Mouse (Mus musculus) mouse trophoblast stem cell (cell line): ENCODE results near the gene Scfd2.

ENCODE experiments used
- in situ Hi-C, 2 experiments: fragments of 300-500 bp; cut with MseI, MboI; formaldehyde crosslinking; loops; 2 replicates in 1 of 2; 3 replicates in 1 of 2; pipeline ENCODE4 v1.15.1; 2025

The Scfd2 gene

DNA sequence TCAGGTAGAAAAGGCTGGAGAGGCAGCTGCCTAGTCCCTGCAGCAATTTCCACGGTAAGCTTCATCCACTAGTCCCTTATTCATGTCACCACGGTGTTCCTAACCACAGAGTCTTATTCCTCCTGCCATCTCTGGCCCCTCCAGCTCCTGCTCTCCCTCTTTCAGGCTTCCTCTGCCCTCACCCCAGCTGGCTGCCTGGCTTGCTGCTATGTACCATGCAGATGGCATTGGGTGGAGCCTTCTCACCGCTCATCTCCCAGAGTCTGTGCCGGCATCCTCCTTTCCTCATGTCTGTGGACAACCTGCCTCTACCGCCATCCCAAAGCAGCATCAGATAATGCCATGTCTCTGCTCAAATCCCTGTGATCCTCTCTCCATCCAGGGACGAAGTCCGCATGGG, 218.0 kb downstream of the Scfd2 start:
- in situ Hi-C loops, result loop anchor here in 1 of 2 experiments (25.0 kb wide), 1 partner anchor 824 kb away; no protein-coding TSS in a partner anchor

DNA sequence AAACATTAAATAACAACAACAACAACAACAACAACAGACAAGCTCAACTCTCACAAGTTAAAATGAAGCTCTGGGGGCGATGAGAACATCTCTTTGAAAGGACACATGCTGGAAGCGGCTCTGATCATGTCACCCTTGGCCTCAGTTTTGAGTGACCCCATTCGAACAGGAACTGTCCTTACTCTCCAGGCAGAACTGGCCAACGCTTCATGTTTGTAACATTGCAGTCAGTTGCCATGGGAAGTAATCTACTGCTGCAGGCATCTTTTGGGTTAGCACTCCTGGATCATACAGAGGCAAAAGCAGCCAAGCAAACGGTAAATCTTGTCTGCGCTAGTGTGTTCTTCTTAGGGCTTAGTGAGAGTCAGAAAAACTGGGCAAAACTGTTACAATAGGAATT, 219.7 kb downstream of the Scfd2 start:
- in situ Hi-C loops, result loop anchor here in 1 of 2 experiments (25.0 kb wide), 1 partner anchor 825 kb away; no protein-coding TSS in a partner anchor

DNA sequence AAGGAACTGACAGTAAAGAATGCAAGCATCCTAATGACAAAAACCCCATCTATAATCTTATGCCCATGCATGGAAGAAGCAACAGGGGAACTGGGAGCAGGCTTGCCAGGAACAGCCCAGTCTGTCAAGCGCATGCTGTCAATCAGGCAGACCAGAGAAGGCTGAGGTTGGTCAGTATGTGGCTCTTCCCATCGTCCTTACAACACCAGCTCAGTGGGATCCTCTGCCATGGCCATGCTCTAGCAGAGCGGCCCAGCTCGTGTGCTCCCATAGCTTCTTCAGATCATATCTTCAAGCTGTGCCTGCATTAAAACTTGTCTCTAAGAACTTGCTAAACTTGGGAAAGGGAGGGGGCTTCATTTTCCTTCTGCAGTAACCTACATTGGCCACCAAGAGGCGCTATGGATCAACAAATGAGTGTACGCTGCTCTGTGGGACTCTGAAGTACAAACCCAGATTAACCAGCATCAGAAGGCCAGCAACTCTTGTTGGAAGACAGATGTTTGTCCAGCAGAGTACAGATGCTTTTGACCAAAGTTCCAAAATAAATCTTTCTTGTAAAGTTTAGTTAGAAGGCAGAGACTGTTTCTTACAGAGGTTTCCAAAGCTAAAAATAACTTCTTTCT, 220.2 kb downstream of the Scfd2 start:
- in situ Hi-C loops, result loop anchor here in 1 of 2 experiments (25.0 kb wide), 1 partner anchor 826 kb away; no protein-coding TSS in a partner anchor

DNA sequence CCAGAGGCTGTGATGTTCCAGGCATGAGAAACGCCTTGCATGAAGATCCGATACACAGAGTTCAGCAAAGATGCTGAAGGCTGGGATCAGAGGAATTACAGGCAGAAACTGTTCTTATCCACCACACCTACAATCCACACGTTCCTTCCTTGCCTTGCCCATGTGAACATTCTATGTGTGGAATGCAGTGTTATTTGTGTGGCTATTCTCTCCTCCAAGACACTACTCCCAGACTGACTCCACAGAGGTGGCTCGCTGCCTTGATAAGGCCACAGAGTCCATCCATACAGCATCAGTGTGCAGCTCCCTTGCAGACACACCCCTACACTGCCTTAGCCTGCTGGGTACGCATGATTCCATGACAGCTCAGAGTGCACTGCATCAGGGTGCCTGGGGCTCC, 221.5 kb downstream of the Scfd2 start:
- in situ Hi-C loops, result loop anchor here in 1 of 2 experiments (25.0 kb wide), 1 partner anchor 827 kb away; no protein-coding TSS in a partner anchor

DNA sequence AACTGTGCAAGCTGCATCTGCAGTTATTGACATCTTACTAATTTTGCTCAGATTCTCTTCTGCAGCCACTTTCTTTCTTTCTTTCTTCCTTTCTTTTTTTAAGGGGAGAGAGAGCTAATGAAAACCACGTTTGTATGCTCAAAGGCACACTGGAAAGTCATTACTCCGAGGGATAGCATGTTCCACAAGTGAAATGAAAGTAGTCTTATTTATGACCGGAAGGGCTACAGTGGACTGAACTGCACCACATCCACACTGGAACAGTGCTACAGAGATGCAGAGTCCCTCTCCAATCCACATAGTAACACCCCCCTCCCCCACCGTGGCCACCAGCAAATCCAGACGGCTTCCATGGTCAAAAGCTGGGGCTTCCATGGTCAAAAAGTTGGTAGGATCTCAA, 224.3 kb downstream of the Scfd2 start:
- in situ Hi-C loops, result loop anchor here in 1 of 2 experiments (25.0 kb wide), 1 partner anchor 830 kb away; no protein-coding TSS in a partner anchor

DNA sequence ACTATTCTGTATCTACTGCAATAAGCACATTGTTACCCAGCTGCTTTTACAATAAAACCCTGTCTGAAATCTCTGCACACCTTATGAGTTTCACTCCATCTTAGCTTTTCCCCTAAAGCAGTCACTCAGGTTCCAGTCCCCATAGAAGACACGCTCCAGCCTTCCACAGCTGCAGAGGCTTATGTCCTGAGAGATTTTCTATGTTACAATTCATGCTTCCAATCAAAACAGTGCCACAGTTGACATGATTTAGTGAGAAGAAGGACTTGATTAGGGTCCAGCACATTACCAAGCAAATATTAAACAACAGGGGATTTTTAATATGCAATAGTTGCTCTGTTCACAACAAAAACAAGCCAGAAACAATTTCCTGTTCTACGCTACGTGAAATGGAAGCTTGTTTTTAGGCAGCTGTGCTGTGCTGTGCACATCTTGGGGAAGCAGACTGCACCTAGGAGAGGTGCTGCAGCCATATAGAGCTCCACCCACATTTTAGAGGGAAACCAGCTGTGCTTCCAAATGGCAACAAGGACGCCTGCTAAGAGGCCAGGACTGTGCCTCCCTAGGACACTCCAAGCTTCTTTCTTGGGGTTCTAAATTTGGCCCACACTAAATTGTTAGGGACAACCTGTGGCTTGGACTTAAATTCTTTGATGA, 225.9 kb downstream of the Scfd2 start:
- in situ Hi-C loops, result loop anchor here in 1 of 2 experiments (25.0 kb wide), 1 partner anchor 832 kb away; no protein-coding TSS in a partner anchor

DNA sequence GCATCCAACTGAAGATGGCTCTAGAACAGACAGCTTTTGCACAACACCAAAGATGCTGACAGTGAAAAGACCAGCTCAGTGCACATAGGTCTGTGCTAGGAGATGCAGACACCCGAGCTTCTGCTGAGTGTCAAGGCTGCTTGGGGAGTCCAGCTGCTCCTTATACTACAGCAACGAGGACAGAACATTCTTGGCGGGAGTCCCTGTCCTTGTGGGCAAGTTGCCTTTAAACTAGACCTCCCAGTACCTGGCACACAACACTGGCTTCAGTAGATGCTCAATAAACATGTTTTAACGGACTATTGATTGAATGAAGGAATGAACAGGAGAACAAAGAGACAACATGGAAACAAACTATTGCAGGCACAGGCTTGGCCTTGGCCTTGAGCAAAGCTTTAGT, 226.8 kb downstream of the Scfd2 start:
- in situ Hi-C loops, result loop anchor here in 1 of 2 experiments (25.0 kb wide), 1 partner anchor 833 kb away; no protein-coding TSS in a partner anchor

DNA sequence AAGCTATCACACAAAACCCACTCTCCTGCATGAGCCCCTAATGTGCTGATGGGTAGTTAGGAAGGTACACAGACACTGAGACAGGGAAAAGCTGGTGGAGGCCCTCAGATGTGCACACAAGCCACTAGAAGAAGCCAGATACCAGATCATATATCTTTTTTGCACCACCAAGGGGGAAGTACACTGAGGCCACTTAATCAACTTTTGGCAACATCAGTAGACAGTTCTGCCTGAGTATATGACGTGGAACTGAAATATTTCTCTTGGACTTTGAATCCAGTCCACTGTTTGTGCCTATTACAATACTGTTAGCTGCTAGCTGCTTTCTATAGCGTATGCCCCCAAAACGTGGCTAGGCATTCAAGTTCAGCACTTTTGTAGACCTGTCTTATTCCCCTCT, 229.2 kb downstream of the Scfd2 start:
- in situ Hi-C loops, result loop anchor here in 1 of 2 experiments (25.0 kb wide), 1 partner anchor 835 kb away; no protein-coding TSS in a partner anchor

DNA sequence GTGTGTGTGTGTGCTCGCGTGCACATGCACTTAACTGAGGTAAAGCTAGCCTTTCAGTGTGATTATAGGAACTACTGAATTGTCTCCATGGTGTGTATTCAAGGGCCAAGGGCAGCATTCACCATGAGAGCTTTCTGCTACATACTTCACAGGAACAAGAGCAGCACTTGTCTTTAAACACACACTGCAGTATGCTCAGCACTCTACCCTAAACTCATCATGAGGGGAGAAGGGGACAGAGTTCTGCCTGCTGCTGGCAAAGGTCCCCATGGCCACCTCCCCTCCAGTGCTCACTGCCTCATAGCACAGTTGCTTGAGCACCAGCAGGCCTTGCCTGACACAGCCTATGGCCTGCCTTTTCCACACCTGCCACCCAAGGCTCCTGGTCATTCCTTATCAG, 230.1 kb downstream of the Scfd2 start:
- in situ Hi-C loops, result loop anchor here in 1 of 2 experiments (25.0 kb wide), 1 partner anchor 836 kb away; no protein-coding TSS in a partner anchor

DNA sequence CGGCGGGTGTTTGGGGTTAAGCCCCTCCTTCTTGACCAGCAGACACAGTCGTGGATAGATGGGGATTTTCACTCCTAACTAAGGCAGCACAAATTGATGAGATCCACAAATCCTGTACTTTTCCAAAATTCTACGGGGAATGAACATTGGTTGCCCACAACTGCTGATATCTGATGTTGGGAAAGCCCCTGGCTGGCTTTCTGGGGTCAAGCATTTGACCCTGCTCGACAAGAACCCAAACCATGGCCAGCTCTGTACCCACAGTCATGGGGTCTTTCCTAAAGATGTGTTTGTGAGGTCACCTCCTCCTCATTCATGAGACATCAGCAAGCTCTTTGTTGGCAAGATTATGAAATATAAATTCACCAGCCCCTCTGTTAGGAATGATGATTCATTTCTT, 230.6 kb downstream of the Scfd2 start:
- in situ Hi-C loops, result loop anchor here in 1 of 2 experiments (25.0 kb wide), 1 partner anchor 836 kb away; no protein-coding TSS in a partner anchor

DNA sequence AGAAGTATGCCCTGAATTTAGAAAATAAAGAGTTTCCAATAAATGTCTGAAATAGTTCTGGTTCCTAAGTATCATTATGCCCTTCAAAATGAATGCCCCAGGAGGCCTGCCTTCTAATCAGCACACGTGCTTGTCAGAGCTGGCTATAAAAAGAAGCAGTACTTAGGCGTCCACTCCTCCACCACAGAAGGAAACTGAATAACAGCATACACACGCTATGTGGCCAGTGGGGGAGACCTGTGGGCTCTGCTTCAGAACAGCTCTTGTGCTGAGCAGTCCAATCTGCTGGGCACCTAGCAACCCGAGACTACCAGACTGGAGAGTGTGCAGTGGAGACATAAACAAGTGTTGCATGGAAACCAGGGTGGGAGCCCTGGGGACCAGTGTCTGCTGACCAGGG, 231.4 kb downstream of the Scfd2 start:
- in situ Hi-C loops, result loop anchor here in 1 of 2 experiments (25.0 kb wide), 1 partner anchor 837 kb away; no protein-coding TSS in a partner anchor

DNA sequence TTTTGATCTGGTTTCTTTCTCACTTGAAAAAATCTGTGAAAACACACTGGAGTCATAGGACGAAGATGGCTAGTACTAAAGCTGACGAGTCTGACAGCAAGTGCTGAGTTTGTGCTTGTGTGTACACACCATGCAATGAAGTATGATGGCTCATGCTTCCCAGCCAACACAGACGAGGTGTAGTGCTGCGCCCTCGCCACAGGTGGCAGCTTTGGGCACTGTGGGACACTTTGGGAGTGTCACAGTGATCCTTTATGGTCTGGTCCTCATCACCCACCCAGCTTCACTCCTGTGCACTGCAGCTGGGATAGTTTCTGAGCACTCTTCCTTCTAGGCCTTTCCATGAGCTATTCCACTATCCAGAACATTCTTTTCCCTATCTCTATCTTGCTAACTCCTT, 234.4 kb downstream of the Scfd2 start:
- in situ Hi-C loops, result loop anchor here in 1 of 2 experiments (25.0 kb wide), 1 partner anchor 610 kb away; no protein-coding TSS in a partner anchor

DNA sequence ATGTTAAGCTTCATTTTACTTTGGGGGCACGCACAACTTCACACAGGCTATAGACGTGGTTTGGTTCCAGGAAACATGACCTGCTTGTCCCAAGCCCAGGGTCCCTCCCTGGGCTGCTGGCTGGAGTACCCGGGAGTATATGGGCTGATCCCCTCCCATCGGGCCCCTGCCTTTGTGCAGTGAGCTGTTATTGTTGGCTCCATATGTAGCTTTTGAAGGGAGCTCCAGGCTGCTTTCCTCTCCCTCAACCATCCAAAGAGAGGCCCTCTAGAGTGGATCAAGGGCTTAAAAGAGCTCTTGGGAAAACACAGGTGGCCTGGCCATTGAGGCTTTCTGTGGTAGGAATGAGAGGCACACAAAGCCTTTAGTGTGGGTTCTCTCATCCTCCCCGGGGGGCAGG, 235.5 kb downstream of the Scfd2 start:
- in situ Hi-C loops, result loop anchor here in 1 of 2 experiments (25.0 kb wide), 1 partner anchor 609 kb away; no protein-coding TSS in a partner anchor

DNA sequence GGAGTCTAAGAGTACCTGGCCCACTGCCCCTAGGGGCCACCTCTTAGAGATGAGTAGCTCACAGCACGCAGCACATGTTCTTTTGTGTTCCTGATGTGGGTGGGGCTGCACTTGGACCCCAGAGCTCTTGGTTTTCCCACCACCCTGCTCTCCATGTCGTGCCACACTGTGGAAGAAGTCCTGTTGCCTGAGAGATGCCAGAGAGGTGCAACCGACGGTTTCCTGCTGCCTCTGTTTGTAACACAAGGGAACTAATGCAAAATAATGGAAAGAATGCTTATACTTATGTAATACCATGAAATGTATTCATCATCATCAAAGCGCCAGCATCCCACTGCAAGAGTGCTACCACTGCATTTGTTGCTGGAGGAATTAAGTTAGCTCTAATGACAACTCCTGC, 238.0 kb downstream of the Scfd2 start:
- in situ Hi-C loops, result loop anchor here in 1 of 2 experiments (25.0 kb wide), 1 partner anchor 606 kb away; no protein-coding TSS in a partner anchor

DNA sequence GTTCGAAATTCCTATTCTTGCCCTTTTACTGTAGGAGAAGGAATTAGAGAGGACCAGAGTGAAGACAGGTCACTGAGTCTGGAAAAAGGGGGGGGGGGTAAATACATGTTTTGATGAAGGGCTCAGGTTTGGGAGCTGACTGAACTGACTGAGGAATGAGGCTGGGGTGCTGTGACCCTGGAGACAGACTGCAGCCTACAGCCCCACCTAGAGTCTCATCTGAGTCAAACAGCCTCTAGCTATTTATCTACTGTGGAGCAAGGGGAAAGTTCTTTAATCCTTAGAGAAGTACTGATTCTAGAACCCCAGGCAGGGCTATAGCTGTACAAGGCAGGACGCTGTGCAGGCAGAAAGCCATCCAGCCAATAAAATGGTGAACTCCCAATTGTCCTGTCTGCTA, 239.5 kb downstream of the Scfd2 start:
- in situ Hi-C loops, result loop anchor here in 1 of 2 experiments (25.0 kb wide), 1 partner anchor 605 kb away; no protein-coding TSS in a partner anchor

DNA sequence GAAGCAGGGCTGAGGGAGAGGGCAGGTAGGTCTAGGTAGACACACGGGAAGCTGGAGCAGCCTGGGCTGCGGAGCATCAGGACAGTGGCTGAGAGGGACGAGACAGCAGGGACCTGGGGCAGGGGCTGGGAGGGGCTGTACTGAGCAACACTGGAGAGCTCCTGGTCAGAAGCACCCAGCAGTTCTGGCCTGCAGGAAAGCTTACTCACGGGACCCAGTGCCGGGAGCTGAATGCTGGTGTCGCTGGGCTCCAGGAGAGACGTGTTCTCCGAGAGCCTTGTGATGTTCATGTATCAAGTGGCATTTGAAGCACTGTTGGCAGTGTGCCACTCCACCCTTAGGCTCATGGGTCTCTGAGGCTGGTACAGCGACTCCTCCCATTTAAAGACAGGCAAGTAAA, 240.0 kb downstream of the Scfd2 start:
- in situ Hi-C loops, result loop anchor here in 1 of 2 experiments (25.0 kb wide), 1 partner anchor 604 kb away; no protein-coding TSS in a partner anchor

DNA sequence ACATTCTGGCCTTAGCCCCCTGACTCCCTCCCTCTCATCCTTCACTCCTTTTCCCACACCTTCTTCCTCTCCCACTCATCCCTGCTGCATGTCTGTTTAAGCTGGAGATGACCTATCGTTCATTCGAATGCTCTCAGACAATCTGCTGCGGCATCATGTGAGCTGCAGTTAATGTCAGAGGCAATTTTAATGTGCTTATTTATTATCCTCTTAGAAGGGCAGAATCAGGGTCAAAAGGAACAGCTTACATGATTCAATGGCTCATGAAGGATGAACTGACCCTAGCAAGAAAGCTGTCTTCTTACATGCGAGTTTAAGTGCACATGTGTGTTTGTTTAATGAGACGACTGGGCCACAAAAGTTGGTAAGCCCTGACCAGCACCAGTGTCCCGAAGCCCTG, 241.6 kb downstream of the Scfd2 start:
- in situ Hi-C loops, result loop anchor here (10.0 to 25.0 kb wide), 3 partner anchors 435 to 605 kb away; no protein-coding TSS in a partner anchor

DNA sequence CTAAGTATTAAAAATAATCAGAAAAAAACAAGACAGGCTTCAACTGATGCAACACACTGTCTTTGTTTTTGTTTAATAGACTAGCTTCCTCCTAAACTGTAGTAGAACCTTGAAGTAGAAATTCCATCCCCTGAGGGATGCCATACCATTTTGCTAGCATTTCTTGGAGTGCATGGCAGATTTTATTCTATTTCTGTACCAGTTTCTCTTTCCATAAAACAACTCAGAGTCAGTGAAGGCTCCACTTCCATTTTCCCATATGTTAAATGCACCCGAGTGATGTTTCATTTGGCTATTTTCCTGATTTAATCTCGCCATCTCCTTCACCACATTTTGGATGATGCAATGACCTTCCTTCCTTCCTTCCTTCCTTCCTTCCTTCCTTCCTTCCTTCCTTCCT, 243.4 kb downstream of the Scfd2 start:
- in situ Hi-C loops, result loop anchor here (10.0 to 25.0 kb wide), 3 partner anchors 433 to 603 kb away; no protein-coding TSS in a partner anchor

DNA sequence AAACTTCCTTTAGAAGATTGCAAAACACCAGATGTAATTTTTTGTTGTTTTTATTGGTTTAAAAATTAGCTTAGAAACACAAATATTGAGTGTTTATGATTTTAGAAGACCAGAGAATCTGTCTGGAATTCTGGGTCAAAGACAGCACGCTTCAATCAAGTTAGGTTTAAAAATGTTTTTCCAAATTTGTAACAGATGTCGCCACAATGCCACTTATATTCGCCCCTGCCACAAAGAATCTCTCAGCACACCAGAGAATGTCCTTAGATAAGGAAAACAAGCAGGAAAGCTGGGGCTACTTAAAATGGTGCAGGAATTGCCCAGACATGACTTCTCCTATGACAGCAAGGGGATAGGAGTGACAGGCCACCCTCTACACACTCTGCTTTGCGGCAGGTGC, 245.3 kb downstream of the Scfd2 start:
- in situ Hi-C loops, result loop anchor here (10.0 to 25.0 kb wide), 3 partner anchors 432 to 602 kb away; no protein-coding TSS in a partner anchor

DNA sequence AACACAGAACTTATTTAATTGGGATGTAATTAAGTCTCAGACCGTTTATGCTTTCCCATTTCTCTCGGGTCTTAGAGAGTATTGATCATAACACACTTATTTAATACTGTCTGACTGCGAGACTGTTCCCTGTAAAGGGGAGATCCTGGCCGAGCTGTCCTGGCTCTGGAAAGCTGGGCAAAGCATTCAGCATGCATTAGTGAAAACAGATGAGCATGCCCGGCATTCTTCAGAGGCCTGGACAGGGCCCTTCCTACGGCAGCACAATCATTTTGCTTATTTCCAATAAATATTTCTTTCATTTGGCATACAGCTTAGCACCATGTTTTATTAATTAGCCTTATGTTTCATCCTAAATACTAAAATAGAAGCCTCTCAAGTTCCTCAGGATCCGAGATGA, 245.8 kb downstream of the Scfd2 start:
- in situ Hi-C loops, result loop anchor here (10.0 to 25.0 kb wide), 3 partner anchors 431 to 601 kb away; no protein-coding TSS in a partner anchor

DNA sequence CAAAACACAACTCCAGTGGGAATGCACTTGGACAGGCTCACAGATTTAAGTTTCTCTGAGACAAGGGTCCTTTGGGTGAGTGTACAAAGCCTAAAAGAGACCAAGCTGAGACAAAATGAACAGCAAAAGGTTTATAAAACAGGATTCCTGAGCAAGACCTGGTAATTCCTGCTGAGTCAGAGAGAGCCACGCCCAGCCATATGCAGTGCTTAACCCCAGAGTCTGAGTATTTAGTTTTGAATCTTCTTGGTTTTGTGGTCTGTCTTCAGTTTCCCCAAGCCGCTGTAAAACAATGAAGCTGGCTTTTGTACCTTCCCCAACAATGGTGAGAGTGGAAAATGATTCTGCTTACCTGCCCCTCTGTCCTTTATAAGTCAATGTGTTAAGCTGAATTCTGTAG, 246.3 kb downstream of the Scfd2 start:
- in situ Hi-C loops, result loop anchor here (10.0 to 25.0 kb wide), 3 partner anchors 430 to 600 kb away; no protein-coding TSS in a partner anchor
